Mouse (Mus musculus) frontal cortex, postnatal 10 days (tissue): Measurements from ENCODE around the gene Pdhb.
A peak's percentile ranks its signal among the peaks of the same experiment; 100 is the strongest.

Experiments
- DNase-seq, 2 experiments: peaks; one replicate each; pipeline ENCODE4 v3.0.0; 2022; ENCODE audit warnings: low spot score in 2 of 2, mixed read lengths in 1 of 2

Pdhb gene

GRCm38 (mm10) chr14:8172507-8173410 is at the start of gene Pdhb:
TSS of gene Pdhb (minus strand) at chr14:8173025.
- DNase-seq = peak; percentile 99

- no peak for DNase-seq
These were observed 49.7 kb upstream of the Pdhb start for GRCm38 (mm10) chr14:8222561-8222960.

- no peak for DNase-seq
These were observed 48.1 kb upstream of the Pdhb start for GRCm38 (mm10) chr14:8220912-8221311.

GRCm38 (mm10) chr14:8220306-8220705 is 47.5 kb upstream of the Pdhb start:
- DNase-seq = no peak

GRCm38 (mm10) chr14:8219876-8220275 is 47.1 kb upstream of the Pdhb start:
- no peak for DNase-seq

GRCm38 (mm10) chr14:8218730-8219380 is 46.0 kb upstream of the Pdhb start:
- DNase-seq = no peak

GRCm38 (mm10) chr14:8218238-8218637 is 45.4 kb upstream of the Pdhb start:
- DNase-seq = no peak

- DNase-seq = no peak
These were observed 43.3 kb upstream of the Pdhb start for GRCm38 (mm10) chr14:8216100-8216499.

GRCm38 (mm10) chr14:8215208-8215778 is 42.5 kb upstream of the Pdhb start:
- no peak for DNase-seq

- DNase-seq = peak; percentile 52 to 78
These were observed 41.7 kb upstream of the Pdhb start for GRCm38 (mm10) chr14:8214299-8215207.

- DNase-seq = peak; percentile 94 to 97
These were observed 41.0 kb upstream of the Pdhb start, which contains the start of gene Kctd6 for GRCm38 (mm10) chr14:8213803-8214224. TSS of gene Kctd6 (plus strand) at chr14:8214140.

GRCm38 (mm10) chr14:8212996-8213395 is 40.2 kb upstream of the Pdhb start:
- DNase-seq = no peak

- DNase-seq = no peak
These were observed 37.1 kb upstream of the Pdhb start for GRCm38 (mm10) chr14:8209896-8210295.

- DNase-seq = peak in 1 of 2 experiments; percentile 51
These were observed 36.1 kb upstream of the Pdhb start for GRCm38 (mm10) chr14:8208876-8209275.

GRCm38 (mm10) chr14:8207543-8207942 is 34.7 kb upstream of the Pdhb start:
- DNase-seq = no peak

- no peak for DNase-seq
These were observed 34.3 kb upstream of the Pdhb start for GRCm38 (mm10) chr14:8207105-8207504.

GRCm38 (mm10) chr14:8206179-8206910 is 33.5 kb upstream of the Pdhb start:
- DNase-seq = no peak

GRCm38 (mm10) chr14:8201715-8202114 is 28.9 kb upstream of the Pdhb start:
- no peak for DNase-seq

GRCm38 (mm10) chr14:8200769-8201168 is 27.9 kb upstream of the Pdhb start:
- no peak for DNase-seq

GRCm38 (mm10) chr14:8192727-8193126 is 19.9 kb upstream of the Pdhb start:
- no peak for DNase-seq
